Mouse (Mus musculus) midbrain, embryonic 14.5 days (tissue): ENCODE results near the gene Mark3. TPM values are rescaled to one million over a fixed set of nuclear protein-coding genes. Genes with fewer than 3 reads are reported as not detected.

Source experiments
- ATAC-seq: fragments of 200-750 bp; cut with Nextera tagmentation; 2 replicates; pipeline ENCODE4 v1.8.0; 2017; ENCODE audit warnings: moderate number of reproducible peaks, moderate library complexity; ENCODE audit not compliant: low FRiP score, low TSS enrichment
- DNase-seq: peaks from one replicate; pipeline ENCODE4 v3.0.0-alpha.2; 2015
- H3K27ac ChIP-seq: fragments of 300-500 bp; sonication (generic); replicated peaks from 2 replicates; pipeline ENCODE4 v1.5.1; 2014; ENCODE audit warnings: mild to moderate bottlenecking, low read depth, low read length, moderate library complexity
- H3K27me3 ChIP-seq: fragments of 300-500 bp; sonication (generic); 2 replicates; pipeline ENCODE4 v1.6.1; 2014; ENCODE audit warnings: low read length, control low read depth, mixed read lengths; ENCODE audit not compliant: control insufficient read depth, insufficient read depth
- H3K36me3 ChIP-seq: fragments of 300-500 bp; sonication (generic); 2 replicates; pipeline ENCODE4 v1.6.1; 2014; ENCODE audit warnings: low read length, control low read depth; ENCODE audit not compliant: control insufficient read depth, insufficient read depth
- H3K4me1 ChIP-seq: fragments of 300-500 bp; sonication (generic); 2 replicates; pipeline ENCODE4 v1.6.1; 2014; ENCODE audit warnings: mild to moderate bottlenecking, antibody characterized with exemption, low read length, control low read depth; ENCODE audit not compliant: control insufficient read depth, insufficient read depth
- H3K4me2 ChIP-seq: fragments of 300-500 bp; sonication (generic); 2 replicates; pipeline ENCODE4 v1.6.1; 2014; ENCODE audit warnings: mild to moderate bottlenecking, low read length, moderate library complexity
- H3K4me3 ChIP-seq: fragments of 300-500 bp; sonication (generic); replicated peaks from 2 replicates; pipeline ENCODE4 v1.5.1; 2014; ENCODE audit warnings: low read depth, low read length
- H3K9ac ChIP-seq: fragments of 300-500 bp; sonication (generic); replicated peaks from 2 replicates; pipeline ENCODE4 v1.6.1; 2014; ENCODE audit warnings: mild to moderate bottlenecking, low read length, moderate library complexity
- H3K9me3 ChIP-seq: fragments of 300-500 bp; sonication (generic); 2 replicates; pipeline ENCODE4 v1.6.1; 2016; ENCODE audit warnings: low read length, control low read depth, mixed read lengths; ENCODE audit not compliant: control insufficient read depth
- WGBS: fragments of 180-500 bp; shearing (Covaris S2); extraction: QIAGEN DNeasy Blood & Tissue Kit; methylation state at CpG from one replicate; pipeline ENCODE4 v1.1.7; 2014; 5-methylcytosine and 5-hydroxymethylcytosine counted together
- polyA plus RNA-seq: library from polyadenylated mRNA; unstranded; fragments of >200 nt; fragmentation: Nextera tagmentation; extraction: Ambion mirVana; gene quantifications from 2 replicates; pipeline ENCODE4 v1.2.1, GENCODE M21; 2014

The Mark3 gene
- polyA plus RNA-seq, 1 experiment from 2014 or later, result 76.7 TPM

DNA sequence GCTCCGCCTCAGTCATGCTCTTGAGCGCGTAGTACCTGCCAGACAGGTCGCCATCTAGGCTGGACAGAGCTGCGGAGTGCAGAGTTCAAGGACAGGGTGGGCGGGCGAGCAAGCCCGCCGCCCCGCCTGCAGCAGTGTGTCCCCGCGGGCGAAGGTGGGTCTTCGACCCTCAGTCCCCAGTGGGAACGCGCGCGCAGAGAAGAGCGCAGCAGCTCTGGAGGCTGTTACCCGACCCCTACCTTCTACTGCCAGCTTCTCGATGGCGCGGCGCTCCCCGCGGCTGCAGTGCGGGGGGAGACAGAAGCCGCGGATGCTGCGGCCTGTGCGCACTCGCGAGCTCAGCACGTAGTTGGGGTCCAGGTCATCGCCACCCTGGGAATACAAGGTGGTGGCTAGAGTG is 96.7 kb downstream of the Mark3 start:
- H3K27ac ChIP-seq, result peak overlapping the region; percentile 94
- H3K4me1 ChIP-seq, result peaks cover 23% of the 10 kb centered on the region
- under 1% methylated on average over 35 of the region's 35 CpGs for WGBS
- ATAC-seq, result 0 out of 2 replicates have a peak, but pooled peaks have one; percentile 1
- peaks cover 38% of the 10 kb centered on the region for H3K36me3 ChIP-seq
- DNase-seq, result peak; percentile 65
- peak overlapping the region; percentile 96 for H3K4me2 ChIP-seq
- H3K4me3 ChIP-seq, result peak overlapping the region; percentile 88
- no peaks in the 10 kb centered on the region; the same call in 1 of the 2 replicates for H3K27me3 ChIP-seq
- H3K9me3 ChIP-seq, result no peaks in the 10 kb centered on the region
- peak overlapping the region; percentile 95 for H3K9ac ChIP-seq

DNA sequence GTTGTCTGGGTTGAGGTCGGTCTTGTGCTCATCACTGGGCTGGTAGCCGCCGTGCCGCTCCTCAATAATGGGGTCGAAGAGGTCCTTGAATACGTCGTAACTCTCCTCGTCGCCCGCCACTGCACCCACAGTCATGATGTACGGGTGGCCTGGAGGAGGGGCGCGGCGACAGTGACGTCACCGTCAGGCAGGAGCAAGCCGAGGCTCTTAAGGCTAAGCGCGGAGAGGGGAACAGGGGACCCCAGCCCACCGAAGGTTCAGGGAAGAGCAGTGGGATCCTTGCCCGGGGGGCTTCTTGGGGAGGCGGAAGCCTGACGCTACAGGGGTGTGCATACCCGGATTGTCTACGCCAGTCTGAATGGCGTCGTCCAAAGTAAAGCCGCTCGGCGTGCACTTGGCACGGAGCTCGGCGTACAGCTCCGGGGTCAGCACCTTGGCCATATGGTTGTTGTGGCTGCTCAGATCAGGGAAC is 97.1 kb downstream of the Mark3 start:
- no peaks in the 10 kb centered on the region for H3K9me3 ChIP-seq
- ATAC-seq (peak; percentile 48), DNase-seq (peak; percentile 86)
- WGBS, result under 1% methylated on average over 34 of the region's 34 CpGs
- H3K36me3 ChIP-seq, result peaks cover 33% of the 10 kb centered on the region
- peak overlapping the region; percentile 94 for H3K27ac ChIP-seq
- H3K4me1 ChIP-seq, result peaks cover 23% of the 10 kb centered on the region
- H3K4me2 ChIP-seq, result peak overlapping the region; percentile 96
- H3K27me3 ChIP-seq, result no peaks in the 10 kb centered on the region; the same call in 1 of the 2 replicates
- H3K4me3 ChIP-seq, result peak overlapping the region; percentile 88
- peak overlapping the region; percentile 95 for H3K9ac ChIP-seq

DNA sequence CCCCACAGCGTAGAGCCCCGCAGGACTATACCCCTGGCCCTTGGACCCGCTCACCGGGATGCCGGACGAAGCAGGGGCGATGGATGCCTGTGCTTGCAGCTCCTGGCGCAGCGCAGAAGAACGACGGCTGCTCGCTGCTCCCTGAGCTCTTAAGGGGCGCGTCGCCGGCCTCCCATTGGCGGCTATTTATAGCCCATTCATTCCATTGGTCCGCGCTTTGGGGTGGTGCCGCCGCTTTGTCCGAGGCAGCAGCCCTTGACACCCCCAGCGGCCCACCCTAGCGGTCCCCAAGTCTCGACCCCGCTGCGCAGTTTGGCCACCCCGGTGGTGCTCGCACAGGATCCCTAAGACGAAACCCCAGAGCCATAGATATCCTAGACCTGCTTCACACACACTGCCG is 97.9 kb downstream of the Mark3 start, which contains the start of gene Ckb:
Ckb (minus strand) TSS at position 163 of the 400 bp plus-strand sequence.
- 0% methylated on average over 31 of the region's 31 CpGs for WGBS
- Histone ChIP-seq H3K9me3 (no peaks in the 10 kb centered on the region), H3K4me1 (peaks cover 24% of the 10 kb centered on the region), H3K36me3 (peaks cover 31% of the 10 kb centered on the region), H3K27ac (peak within 1 kb of the TSS; percentile 94), H3K4me2 (peak within 1 kb of the TSS; percentile 96), H3K27me3 (no peaks in the 10 kb centered on the region; the same call in 1 of the 2 replicates), H3K9ac (peak within 1 kb of the TSS; percentile 95), H3K4me3 (peak within 1 kb of the TSS; percentile 88)
- peak; percentile 88 for ATAC-seq
- DNase-seq, result peak; percentile 97

DNA sequence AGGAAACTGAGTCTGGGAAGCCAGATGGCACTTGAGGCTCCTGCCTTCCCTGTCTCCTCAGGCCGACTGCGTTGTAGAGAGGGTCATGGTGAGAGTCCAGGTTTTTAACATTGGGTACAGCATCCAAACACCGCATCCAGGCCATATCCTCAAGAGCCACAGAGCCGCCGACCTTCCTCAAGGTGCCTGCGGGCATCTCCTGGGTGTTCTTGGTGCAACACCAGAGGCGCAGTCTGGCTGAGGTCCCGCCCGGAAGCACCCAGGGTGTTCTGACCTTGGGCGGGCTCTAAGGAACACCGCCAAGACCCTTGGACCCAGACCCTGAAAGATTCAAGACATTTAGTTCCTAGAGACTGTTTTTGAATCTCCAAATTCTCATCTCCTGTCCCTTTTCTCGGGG is 98.3 kb downstream of the Mark3 start:
- Histone ChIP-seq H3K4me1 (peaks cover 28% of the 10 kb centered on the region), H3K36me3 (peaks cover 27% of the 10 kb centered on the region), H3K9me3 (no peaks in the 10 kb centered on the region), H3K9ac (peak overlapping the region; percentile 95), H3K27ac (peak overlapping the region; percentile 94), H3K4me2 (peak overlapping the region; percentile 96), H3K4me3 (peak overlapping the region; percentile 88), H3K27me3 (no peaks in the 10 kb centered on the region; the same call in 1 of the 2 replicates)
- WGBS, result 10% methylated on average over 12 of the region's 12 CpGs
- ATAC-seq (peak; percentile 26; the same call in 1 of the 2 replicates), DNase-seq (no peak)

DNA sequence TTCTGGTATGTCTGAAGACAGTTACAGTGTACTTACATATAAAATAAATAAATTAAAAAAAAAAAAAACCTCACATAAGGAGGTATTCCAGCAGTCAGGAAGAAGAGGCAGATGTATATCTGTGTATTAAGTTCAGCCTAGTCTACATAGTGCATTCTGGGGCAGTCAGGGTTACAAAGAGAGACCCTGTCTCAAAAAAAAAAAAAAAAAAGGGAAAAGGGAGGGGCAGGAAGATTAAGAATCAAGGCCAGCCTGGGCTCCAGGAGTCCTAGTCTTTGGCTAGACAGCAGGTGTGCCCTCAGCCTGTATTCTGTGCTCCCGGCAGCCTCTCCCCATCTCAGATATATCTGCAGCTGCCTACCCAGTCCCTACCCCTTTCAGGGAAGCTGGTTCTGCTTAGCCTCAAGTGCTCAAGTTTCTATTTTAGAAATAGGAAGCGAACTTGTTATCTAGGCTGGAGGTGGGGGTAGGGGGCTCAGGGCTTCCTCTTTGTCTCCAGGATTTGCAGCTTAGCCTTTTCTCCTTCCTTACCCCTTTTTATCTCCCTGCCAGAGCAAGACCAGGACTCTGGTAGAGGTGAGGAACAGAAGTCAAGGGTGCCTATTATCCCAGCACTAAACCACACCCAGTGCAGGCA is 100.6 kb downstream of the Mark3 start:
- no peak overlapping the region for H3K9ac ChIP-seq
- H3K4me1 ChIP-seq, result peaks cover 27% of the 10 kb centered on the region
- ATAC-seq (no peak), DNase-seq (no peak)
- no peak overlapping the region for H3K4me2 ChIP-seq
- H3K36me3 ChIP-seq, result peaks cover 8% of the 10 kb centered on the region
- no peak overlapping the region for H3K27ac ChIP-seq
- 61% methylated on average over 2 of the region's 2 CpGs for WGBS
- no peaks in the 10 kb centered on the region for H3K9me3 ChIP-seq
- H3K27me3 ChIP-seq, result no peaks in the 10 kb centered on the region; the same call in 1 of the 2 replicates
- H3K4me3 ChIP-seq, result no peak overlapping the region

DNA sequence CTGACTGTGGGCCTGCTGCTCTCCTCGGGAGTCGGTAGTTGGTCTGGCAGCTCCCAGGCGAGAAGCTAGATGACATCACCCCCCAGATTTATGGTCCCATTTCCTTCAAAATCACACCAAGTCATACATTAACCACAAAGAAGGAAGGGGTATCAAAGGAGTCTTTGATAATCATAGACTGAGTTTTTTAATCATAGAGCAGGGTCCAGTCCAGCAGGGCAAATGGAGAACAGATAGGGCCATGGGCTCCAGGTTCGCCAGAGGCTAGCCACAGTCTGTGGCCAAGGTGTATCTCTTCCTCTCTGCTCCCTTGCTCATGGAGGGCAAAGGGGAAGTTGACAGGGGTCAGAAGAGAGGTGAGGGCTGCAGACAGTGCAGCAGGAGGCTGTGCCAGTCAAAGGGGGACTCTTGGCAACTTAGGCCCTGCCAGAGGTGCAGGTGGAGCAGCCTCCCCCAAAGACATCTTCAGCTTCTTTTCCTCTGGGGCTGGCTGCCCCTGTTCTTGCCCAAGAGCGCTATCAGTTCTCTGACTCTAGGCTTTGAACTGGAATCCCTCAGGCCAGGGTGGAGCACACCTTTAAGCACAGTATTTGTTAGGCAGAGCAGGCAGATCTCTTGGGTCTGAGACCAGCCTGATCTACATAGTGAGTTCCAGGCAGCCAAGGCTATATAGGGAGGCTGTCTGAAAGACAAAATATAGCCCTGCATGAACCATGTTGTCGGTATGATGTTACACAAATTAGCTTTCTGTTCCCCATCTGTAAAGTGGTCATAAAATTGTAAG is 101.7 kb downstream of the Mark3 start:
- 0 out of 2 replicates have a peak overlapping the region, but pooled peaks have one; percentile 8 for H3K27ac ChIP-seq
- no peak overlapping the region for H3K4me2 ChIP-seq
- H3K9me3 ChIP-seq, result no peaks in the 10 kb centered on the region
- no peak overlapping the region for H3K4me3 ChIP-seq
- no peak overlapping the region for H3K9ac ChIP-seq
- no peaks in the 10 kb centered on the region; the same call in 1 of the 2 replicates for H3K27me3 ChIP-seq
- ATAC-seq (no peak), DNase-seq (no peak)
- H3K36me3 ChIP-seq, result 0 out of 2 replicates have a peak, but pooled peaks cover 3% of the 10 kb centered on the region
- H3K4me1 ChIP-seq, result peaks cover 21% of the 10 kb centered on the region
- 90% methylated on average over 6 of the region's 6 CpGs for WGBS

DNA sequence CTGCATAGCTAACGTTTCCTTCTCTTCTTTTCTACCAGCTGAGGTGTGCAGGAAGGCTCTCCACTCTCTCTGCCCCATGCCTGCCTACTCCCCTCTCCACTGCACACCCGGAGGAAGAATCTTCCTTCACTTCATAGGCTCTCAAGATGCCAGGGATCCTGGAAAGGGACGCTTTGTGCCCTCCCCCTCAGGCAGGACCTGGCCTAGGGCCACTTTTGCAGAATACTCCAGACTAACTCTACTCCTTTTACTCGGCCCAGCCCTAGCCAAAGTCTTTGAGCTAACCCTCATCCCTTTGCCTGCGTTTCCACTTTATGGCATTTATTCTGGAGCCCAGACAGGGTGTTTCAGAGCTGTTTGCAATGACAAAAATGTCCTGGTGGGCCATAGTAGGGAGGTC is 103.1 kb downstream of the Mark3 start:
- Histone ChIP-seq H3K4me2 (peak overlapping the region; percentile 93), H3K27ac (peak overlapping the region; percentile 88), H3K27me3 (no peaks in the 10 kb centered on the region; the same call in 1 of the 2 replicates), H3K4me3 (peak overlapping the region; percentile 90), H3K9me3 (no peaks in the 10 kb centered on the region), H3K36me3 (0 out of 2 replicates have a peak, but pooled peaks cover 10% of the 10 kb centered on the region), H3K4me1 (peaks cover 20% of the 10 kb centered on the region), H3K9ac (peak overlapping the region; percentile 65)
- 18% methylated on average over 5 of the region's 5 CpGs for WGBS
- no peak; the same call in 1 of the 2 replicates for ATAC-seq
- DNase-seq, result no peak

DNA sequence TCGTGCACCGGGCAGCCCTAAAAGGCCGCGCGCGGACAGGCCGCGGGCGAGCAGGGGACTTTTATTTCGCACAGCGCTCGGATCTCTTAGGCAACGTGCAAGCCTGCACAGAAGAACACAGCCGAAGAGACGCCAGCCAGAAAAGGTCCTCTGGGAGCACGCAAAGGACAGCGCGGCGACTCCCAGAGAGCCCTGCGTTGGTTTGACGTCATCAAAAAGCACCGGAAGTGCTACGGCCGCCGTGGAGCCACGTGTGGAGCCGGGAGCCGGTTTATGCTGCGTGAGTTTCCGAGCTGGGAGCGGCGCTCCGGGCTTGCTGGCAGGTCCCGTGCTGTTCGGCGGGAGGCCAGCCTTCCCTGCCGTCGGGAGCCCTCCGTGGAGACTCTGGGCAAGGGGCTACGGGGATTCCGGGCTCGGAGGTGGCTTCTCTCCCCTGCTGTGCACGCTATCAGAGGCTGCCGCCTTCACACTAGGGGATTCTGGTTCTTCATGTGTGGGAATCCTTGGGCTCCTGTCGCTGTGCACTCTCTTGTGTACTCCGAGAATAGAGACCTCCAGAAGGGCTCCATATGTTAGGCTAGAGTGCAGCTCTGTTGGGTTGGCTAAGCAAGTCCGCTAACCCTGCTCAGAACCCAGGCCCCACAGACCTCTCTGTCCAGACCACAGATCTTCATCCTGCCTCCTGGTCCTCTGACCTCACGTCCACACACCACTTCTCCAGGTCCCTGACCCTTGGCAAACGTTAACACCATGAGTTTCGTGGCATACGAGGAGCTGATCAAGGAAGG is 103.8 kb downstream of the Mark3 start, which contains the start of gene Trmt61a:
Trmt61a (plus strand) TSS at position 224 of the 788 bp plus-strand sequence.
- Histone ChIP-seq H3K36me3 (0 out of 2 replicates have a peak, but pooled peaks cover 15% of the 10 kb centered on the region), H3K27ac (peak within 1 kb of the TSS; percentile 88), H3K9me3 (no peaks in the 10 kb centered on the region), H3K4me2 (peak within 1 kb of the TSS; percentile 93), H3K4me1 (peaks cover 14% of the 10 kb centered on the region), H3K27me3 (no peaks in the 10 kb centered on the region; the same call in 1 of the 2 replicates), H3K9ac (peak within 1 kb of the TSS; percentile 65), H3K4me3 (peak within 1 kb of the TSS; percentile 90)
- DNase-seq (peak; percentile 98), ATAC-seq (peak; percentile 91)
- WGBS, result under 1% methylated on average over 51 of the region's 51 CpGs
